Mouse (Mus musculus): ENCODE data around the gene Rbm8a. TPM values are rescaled to one million over a fixed set of nuclear protein-coding genes. Genes with fewer than 3 reads are reported as not detected.
A peak's percentile ranks its signal among the peaks of the same experiment; 100 is the strongest.
"Not testable (repeated sequence)": the region's sequence is repeated elsewhere in the genome, so short reads cannot be mapped to it uniquely, and the experiment has no call there.

Rbm8a gene
- polyA plus RNA-seq, 1 experiment from 2014 or later: 56.5 TPM

DNA sequence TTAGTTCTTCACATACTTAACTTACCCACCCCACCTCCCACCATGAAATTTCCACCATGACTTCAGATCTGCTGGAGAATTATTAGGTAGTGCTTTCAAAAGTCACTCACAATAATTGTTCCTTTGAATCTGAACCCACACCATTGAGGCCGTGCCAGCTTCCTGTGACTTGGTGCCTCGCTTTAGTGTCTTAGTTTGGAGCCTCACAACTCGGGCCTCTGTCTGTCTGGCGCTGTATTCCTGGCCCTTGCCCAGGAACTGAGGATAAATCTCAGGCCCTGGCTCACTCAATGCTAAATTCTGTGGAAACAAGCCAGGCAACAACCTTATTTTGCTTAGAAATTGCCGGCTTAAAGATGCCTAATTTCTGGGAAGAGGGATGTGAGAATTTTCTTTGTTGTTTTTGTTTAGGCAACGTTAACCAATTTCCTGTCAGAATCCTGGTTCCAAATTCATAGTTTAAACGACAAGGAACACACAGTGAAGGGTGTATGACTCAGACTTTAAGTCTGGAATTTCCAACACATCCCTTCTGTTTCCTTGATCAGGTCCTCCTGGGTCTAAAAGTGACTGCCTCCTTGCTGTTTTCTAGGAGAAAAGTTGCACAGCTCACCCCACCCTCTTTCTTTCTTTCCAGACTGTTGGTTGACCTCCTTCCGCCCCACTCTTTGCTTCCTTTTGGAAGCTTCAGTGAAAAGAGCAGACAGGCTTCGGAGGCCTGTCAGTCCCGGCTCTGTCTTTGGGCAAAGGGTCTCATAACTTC lies 27.6 kb upstream of the Rbm8a start:
- H3K36me3 ChIP-seq (replicated peaks; ENCODE audit: insufficient read depth, low read length): no peaks in the 10 kb centered on the region
- peak overlapping the region; percentile 74; the same call in 1 of the 2 replicates for H3K27ac ChIP-seq (ENCODE audit: low read depth)
- H3K27me3 ChIP-seq (ENCODE audit: insufficient read depth, low read length): peaks cover 44% of the 10 kb centered on the region
- peak overlapping the region; percentile 96 for H3K4me2 ChIP-seq (ENCODE audit: low read depth, low read length)
- H3K4me1 ChIP-seq (ENCODE audit: insufficient read depth): peaks cover 12% of the 10 kb centered on the region
- no peaks in the 10 kb centered on the region for H3K9me3 ChIP-seq (ENCODE audit: low read length)
- DNase-seq (no peak), ATAC-seq (no peak)
- no peak for TF ChIP-seq CTCF (IDR thresholded peaks at IDR 0.05; ENCODE audit: low read depth)
- no peak for TF ChIP-seq EP300 (IDR thresholded peaks at IDR 0.05; ENCODE audit: low read depth)
- no peak overlapping the region for H3K9ac ChIP-seq (replicated peaks)
- 55% methylated on average over 10 of the region's 10 CpGs for WGBS (ENCODE audit: insufficient replicate concordance)
- H3K4me3 ChIP-seq (ENCODE audit: low read depth, low read length): peak overlapping the region; percentile 62; the same call in 1 of the 2 replicates

DNA sequence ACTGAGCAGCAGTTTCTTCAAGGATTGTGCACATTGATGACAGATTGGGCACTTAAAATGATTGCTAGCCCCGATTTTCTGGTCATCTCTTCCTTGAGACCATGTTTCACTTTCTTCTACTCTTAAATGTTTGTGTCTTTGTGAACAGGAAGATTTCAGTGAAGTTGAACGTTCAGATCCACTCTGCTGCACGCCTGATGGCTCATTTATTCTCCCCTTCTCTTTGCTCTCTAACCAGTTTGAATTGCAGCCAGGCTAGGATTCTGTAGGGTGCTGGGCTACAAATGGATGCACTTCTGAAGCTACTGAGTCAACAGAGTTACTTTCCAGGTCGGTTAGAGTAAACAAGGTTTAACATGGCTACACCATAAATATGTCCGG lies 27.0 kb upstream of the Rbm8a start:
- no peaks in the 10 kb centered on the region for H3K36me3 ChIP-seq (replicated peaks; ENCODE audit: insufficient read depth, low read length)
- TF ChIP-seq CTCF (IDR thresholded peaks at IDR 0.05; ENCODE audit: low read depth) (no peak), EP300 (IDR thresholded peaks at IDR 0.05; ENCODE audit: low read depth) (no peak)
- no peaks in the 10 kb centered on the region for H3K9me3 ChIP-seq (ENCODE audit: low read length)
- no peak for ATAC-seq
- H3K9ac ChIP-seq (replicated peaks): no peak overlapping the region
- peaks cover 38% of the 10 kb centered on the region for H3K27me3 ChIP-seq (ENCODE audit: insufficient read depth, low read length)
- no peak for DNase-seq
- peak overlapping the region; percentile 96 for H3K4me2 ChIP-seq (ENCODE audit: low read depth, low read length)
- H3K4me1 ChIP-seq (ENCODE audit: insufficient read depth): peaks cover 7% of the 10 kb centered on the region
- H3K4me3 ChIP-seq (ENCODE audit: low read depth, low read length): no peak overlapping the region
- WGBS (ENCODE audit: insufficient replicate concordance): 47% methylated on average over 5 of the region's 5 CpGs
- no peak overlapping the region for H3K27ac ChIP-seq (ENCODE audit: low read depth)

- H3K36me3 ChIP-seq (replicated peaks; ENCODE audit: insufficient read depth, low read length): no peaks in the 10 kb centered on the region
- no peaks in the 10 kb centered on the region for H3K9me3 ChIP-seq (ENCODE audit: low read length)
- ATAC-seq (no peak), DNase-seq (no peak)
- no peak overlapping the region for H3K27ac ChIP-seq (ENCODE audit: low read depth)
- H3K9ac ChIP-seq (replicated peaks): no peak overlapping the region
- H3K4me1 ChIP-seq (ENCODE audit: insufficient read depth): peaks cover 1% of the 10 kb centered on the region; the same call in 1 of the 2 replicates
- WGBS (ENCODE audit: insufficient replicate concordance): 67% methylated on average over 5 of the region's 5 CpGs
- H3K27me3 ChIP-seq (ENCODE audit: insufficient read depth, low read length): peaks cover 32% of the 10 kb centered on the region
- H3K4me3 ChIP-seq (ENCODE audit: low read depth, low read length): no peak overlapping the region
- no peak for TF ChIP-seq CTCF (IDR thresholded peaks at IDR 0.05; ENCODE audit: low read depth)
- TF ChIP-seq EP300 (IDR thresholded peaks at IDR 0.05; ENCODE audit: low read depth): no peak
- no peak overlapping the region for H3K4me2 ChIP-seq (ENCODE audit: low read depth, low read length)
Measured at GRCm38 (mm10) chr3:96603311-96603710, 26.4 kb upstream of the Rbm8a start.

DNA sequence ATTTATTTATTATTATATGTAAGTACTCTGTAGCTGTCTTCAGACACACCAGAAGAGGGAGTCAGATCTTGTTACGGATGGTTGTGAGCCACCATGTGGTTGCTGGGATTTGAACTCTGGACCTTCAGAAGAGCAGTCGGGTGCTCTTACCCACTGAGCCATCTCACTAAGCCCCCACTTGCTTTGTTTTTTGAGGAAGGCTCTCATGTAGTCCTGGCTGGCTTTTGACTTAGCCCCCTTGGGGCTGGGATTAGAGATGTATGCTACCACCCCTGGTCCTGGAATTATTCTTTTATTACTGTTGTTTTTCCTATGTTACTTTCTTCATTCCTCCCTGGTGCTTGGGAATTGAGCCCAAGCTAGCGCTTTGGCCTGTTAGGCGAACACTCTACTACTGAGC lies 23.7 kb upstream of the Rbm8a start:
- DNase-seq; H3K4me1 ChIP-seq (ENCODE audit: insufficient read depth); H3K4me3 ChIP-seq (ENCODE audit: low read depth, low read length); H3K4me2 ChIP-seq (ENCODE audit: low read depth, low read length); H3K9me3 ChIP-seq (ENCODE audit: low read length); ATAC-seq; H3K27ac ChIP-seq (ENCODE audit: low read depth); H3K36me3 ChIP-seq (replicated peaks; ENCODE audit: insufficient read depth, low read length); H3K9ac ChIP-seq (replicated peaks); H3K27me3 ChIP-seq (ENCODE audit: insufficient read depth, low read length): not testable (repeated sequence)
- 73% methylated on average over 3 of the region's 4 CpGs for WGBS (ENCODE audit: insufficient replicate concordance)

GRCm38 (mm10) chr3:96606618-96607017 lies 23.1 kb upstream of the Rbm8a start:
- no peaks in the 10 kb centered on the region for H3K9me3 ChIP-seq (ENCODE audit: low read length)
- no peak overlapping the region for H3K4me2 ChIP-seq (ENCODE audit: low read depth, low read length)
- ATAC-seq (no peak), DNase-seq (no peak)
- no peaks in the 10 kb centered on the region for H3K4me1 ChIP-seq (ENCODE audit: insufficient read depth)
- 78% methylated on average over 4 of the region's 4 CpGs for WGBS (ENCODE audit: insufficient replicate concordance)
- no peak overlapping the region for H3K27ac ChIP-seq (ENCODE audit: low read depth)
- H3K27me3 ChIP-seq (ENCODE audit: insufficient read depth, low read length): peaks cover 3% of the 10 kb centered on the region
- no peak for TF ChIP-seq EP300 (IDR thresholded peaks at IDR 0.05; ENCODE audit: low read depth)
- no peak for TF ChIP-seq CTCF (IDR thresholded peaks at IDR 0.05; ENCODE audit: low read depth)
- H3K36me3 ChIP-seq (replicated peaks; ENCODE audit: insufficient read depth, low read length): no peaks in the 10 kb centered on the region
- no peak overlapping the region for H3K9ac ChIP-seq (replicated peaks)
- no peak overlapping the region for H3K4me3 ChIP-seq (ENCODE audit: low read depth, low read length)

DNA sequence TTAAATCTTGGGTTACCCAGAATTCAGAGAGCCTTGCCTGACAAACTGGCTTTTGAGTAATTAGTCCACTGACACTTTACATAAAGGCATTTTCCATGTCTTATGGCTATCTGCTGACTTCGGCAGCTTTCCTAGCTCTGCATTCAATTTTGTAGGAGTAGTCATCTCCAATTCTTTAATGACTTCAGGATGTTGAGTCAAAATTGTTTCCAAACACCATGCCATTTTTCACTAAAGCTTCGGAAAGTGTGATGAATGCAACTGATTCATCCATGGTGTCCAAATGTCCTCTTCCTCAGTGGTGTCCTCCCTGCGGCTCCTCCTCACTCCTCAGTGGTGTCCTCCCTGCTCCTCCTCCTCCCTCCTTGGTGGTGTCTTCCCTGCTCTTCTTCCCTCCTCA lies 11.8 kb upstream of the Rbm8a start:
- WGBS (ENCODE audit: insufficient replicate concordance): 81% methylated on average over 3 of the region's 3 CpGs
- Histone ChIP-seq H3K27me3 (ENCODE audit: insufficient read depth, low read length) (no peaks in the 10 kb centered on the region), H3K4me3 (ENCODE audit: low read depth, low read length) (no peak overlapping the region), H3K9ac (replicated peaks) (no peak overlapping the region), H3K27ac (ENCODE audit: low read depth) (no peak overlapping the region), H3K9me3 (ENCODE audit: low read length) (no peaks in the 10 kb centered on the region), H3K4me2 (ENCODE audit: low read depth, low read length) (no peak overlapping the region), H3K4me1 (ENCODE audit: insufficient read depth) (no peaks in the 10 kb centered on the region), H3K36me3 (replicated peaks; ENCODE audit: insufficient read depth, low read length) (0 out of 2 replicates have a peak, but pooled peaks cover 6% of the 10 kb centered on the region)
- DNase-seq (no peak), ATAC-seq (no peak)
- TF ChIP-seq CTCF (IDR thresholded peaks at IDR 0.05; ENCODE audit: low read depth) (no peak), EP300 (IDR thresholded peaks at IDR 0.05; ENCODE audit: low read depth) (no peak)
